Mouse (Mus musculus): ENCODE data around the gene Gphn. TPM values are rescaled to one million over a fixed set of nuclear protein-coding genes. Genes with fewer than 3 reads are reported as not detected.
A peak's percentile ranks its signal among the peaks of the same experiment; 100 is the strongest.

The Gphn gene
- total RNA-seq (2012; rRNA removed) (18.5 and 22.4 TPM in 2 replicates), total RNA-seq (2014; rRNA removed) (16.8 and 18.2 TPM in 2 replicates), polyA plus RNA-seq (2012; ENCODE audit: insufficient read length, low read depth) (13.9 and 16.3 TPM in 2 replicates)

- Histone ChIP-seq H3K4me3 (replicated peaks in 1 of 3; ENCODE audit: low read depth in 2 of 3, low read length in 2 of 3, poor library complexity in 1 of 3) (peak within 1 kb of the TSS; percentile 67 to 88 (median 86)), H3K27me3 (replicated peaks) (no peaks in the 10 kb centered on the region), H3K4me1 (ENCODE audit: control insufficient read depth in 1 of 2, insufficient read depth in 2 of 2) (peaks cover 2 to 13% of the 10 kb centered on the region in 2 experiments; a peak in 3 of 4 replicates), H3K36me3 (replicated peaks in 1 of 2; ENCODE audit: control insufficient read depth in 1 of 2, insufficient read depth in 1 of 2, low read length in 1 of 2) (no peaks in the 10 kb centered on the region), H3K4me2 (ENCODE audit: insufficient read depth, low read depth, poor library complexity, severe bottlenecking) (peak within 1 kb of the TSS; percentile 95), H3K9me3 (replicated peaks; ENCODE audit: low read length) (no peaks in the 10 kb centered on the region), H3K9ac (ENCODE audit: insufficient read depth, low read depth) (peak within 1 kb of the TSS; percentile 70), H3K27ac (ENCODE audit: insufficient read depth, low read depth) (peak within 1 kb of the TSS; percentile 63), H3K79me2 (replicated peaks; ENCODE audit: control insufficient read depth, extremely low read depth, insufficient read depth, poor library complexity, severe bottlenecking) (peaks cover 13% of the 10 kb centered on the region)
- dilution Hi-C loops (cut with MboI; ENCODE audit: extremely low pct_ligation_motif_present, extremely low pct_unique_long_range_greater_than_20kb, low sequenced_read_pairs) = no loop called here
- DNase-seq (ENCODE audit: extremely low read depth) = peak; percentile 80
- in situ Hi-C loops (cut with MboI; ENCODE audit: low pct_ligation_motif_present, low pct_unique_long_range_greater_than_20kb, low sequenced_read_pairs) = no loop called here
- TF ChIP-seq USF1 (IDR thresholded peaks at IDR 0.05; ENCODE audit: low read depth, low read length) (no peak), ZKSCAN1 (IDR thresholded peaks at IDR 0.05; ENCODE audit: borderline replicate concordance, low read depth, low read length) (no peak), MAX (IDR thresholded peaks at IDR 0.05; ENCODE audit: low read length) (peak; percentile 96), ETS1 (conservative IDR thresholded peaks at IDR 0.05; ENCODE audit: low read depth, low read length) (peak; percentile 44; the same call in 1 of the 2 replicates), UBTF (IDR thresholded peaks at IDR 0.05; ENCODE audit: low read depth, low read length) (peak; percentile 51; the same call in 1 of the 2 replicates), CHD1 (IDR thresholded peaks at IDR 0.05; ENCODE audit: low read depth, low read length) (no peak; the same call in 1 of the 2 replicates), POLR2A (IDR thresholded peaks at IDR 0.05; ENCODE audit: low read depth, low read length) (peak; percentile 68; the same call in 1 of the 2 replicates), TBP (conservative IDR thresholded peaks at IDR 0.05; ENCODE audit: low read depth, low read length) (peak; percentile 37; the same call in 1 of the 2 replicates), SIN3A (IDR thresholded peaks at IDR 0.05; ENCODE audit: low read length) (peak; percentile 93), CHD2 (IDR thresholded peaks at IDR 0.05; ENCODE audit: low read length) (0 out of 2 replicates have a peak, but pooled peaks have one; percentile 33), IRF4 (IDR thresholded peaks at IDR 0.05; ENCODE audit: low read depth, low read length) (peak; percentile 18; the same call in 1 of the 2 replicates), GABPA (IDR thresholded peaks at IDR 0.05; ENCODE audit: insufficient replicate concordance, low read depth, low read length) (no peak), RAD21 (IDR thresholded peaks at IDR 0.05; ENCODE audit: low read depth, low read length) (no peak), RCOR1 (conservative IDR thresholded peaks at IDR 0.05; ENCODE audit: low read depth, low read length) (no peak), MEF2A (IDR thresholded peaks at IDR 0.05; ENCODE audit: borderline replicate concordance, low read depth, low read length) (peak; percentile 46), TCF12 (IDR thresholded peaks at IDR 0.05; ENCODE audit: low read depth, low read length) (peak; percentile 57; the same call in 1 of the 2 replicates), POLR2AphosphoS2 (IDR thresholded peaks at IDR 0.05; ENCODE audit: low read depth, low read length) (peak; percentile 70), NRF1 (IDR thresholded peaks at IDR 0.05; ENCODE audit: low read depth, low read length) (peak; percentile 58), EP300 (IDR thresholded peaks at IDR 0.05; ENCODE audit: low read length) (no peak), PAX5 (IDR thresholded peaks at IDR 0.05; ENCODE audit: low read length) (no peak), ZMIZ1 (IDR thresholded peaks at IDR 0.05; ENCODE audit: low read depth, low read length) (0 out of 2 replicates have a peak, but pooled peaks have one; percentile 49), KAT2A (IDR thresholded peaks at IDR 0.05; ENCODE audit: insufficient replicate concordance, low read length) (no peak), ZNF384 (IDR thresholded peaks at IDR 0.05; ENCODE audit: low read depth, low read length) (no peak), SMC3 (IDR thresholded peaks at IDR 0.05; ENCODE audit: low read depth, low read length) (no peak), MXI1 (IDR thresholded peaks at IDR 0.05; ENCODE audit: low read depth, low read length) (peak; percentile 96), E2F4 (IDR thresholded peaks at IDR 0.05; ENCODE audit: insufficient replicate concordance, low read depth, low read length) (no peak), HCFC1 (IDR thresholded peaks at IDR 0.05; ENCODE audit: low read depth, low read length) (peak; percentile 61), ELF1 (IDR thresholded peaks at IDR 0.05; ENCODE audit: low read depth, low read length) (peak; percentile 35; the same call in 1 of the 2 replicates), USF2 (conservative IDR thresholded peaks at IDR 0.05; ENCODE audit: low read depth, low read length) (0 out of 2 replicates have a peak, but pooled peaks have one; percentile 11), NELFE (IDR thresholded peaks at IDR 0.05; ENCODE audit: low read depth, low read length) (peak; percentile 57), ZC3H11A (IDR thresholded peaks at IDR 0.05; ENCODE audit: low read depth, low read length) (no peak), BHLHE40 (IDR thresholded peaks at IDR 0.05; ENCODE audit: low read depth, low read length) (peak; percentile 83), JUN (IDR thresholded peaks at IDR 0.05; ENCODE audit: insufficient read depth, low read depth, low read length) (no peak), MAFK (IDR thresholded peaks at IDR 0.05; ENCODE audit: insufficient replicate concordance, low read length) (no peak), CTCF (conservative IDR thresholded peaks at IDR 0.05 in 1 of 2, IDR thresholded peaks at IDR 0.05 in 1 of 2; ENCODE audit: low read depth in 2 of 2, low read length in 2 of 2) (no peak), MYC (IDR thresholded peaks at IDR 0.05; ENCODE audit: low read depth, low read length) (peak; percentile 93), MAZ (IDR thresholded peaks at IDR 0.05; ENCODE audit: low read depth, low read length) (0 out of 2 replicates have a peak, but pooled peaks have one; percentile 29)
Measured at GRCm38 (mm10) chr12:78225707-78226518, at the start of gene Gphn. Gene Gphn, plus strand, starts transcription at chr12:78226379.
